In genomic region chr1:172126376-172127347, GRCm38 (mm10) we compare ENCODE assay signal across 8 mouse cellular contexts. TPM values are rescaled to one million over a fixed set of nuclear protein-coding genes. Genes with fewer than 3 reads are reported as not detected.
A peak's percentile ranks its signal among the peaks of the same experiment; 100 is the strongest.
DNase-seq lines count a peak whose midpoint lies in the region; ATAC-seq and TF ChIP-seq lines count a peak whose summit lies in the region.

TSS of gene Pex19 (plus strand) at chr1:172126755.

- H3K27me3 ChIP-seq in lung, embryonic 14.5 days (ENCODE audit: insufficient read depth, low read length), result no peaks in the 10 kb centered on the region

- H3K36me3 ChIP-seq in lung, embryonic 14.5 days (ENCODE audit: insufficient read depth), result peaks cover 46% of the 10 kb centered on the region

- H3K4me2 ChIP-seq in lung, embryonic 14.5 days, result peak within 1 kb of the TSS; percentile 75

- TF ChIP-seq CTCF in lung, embryonic 14.5 days (IDR thresholded peaks at IDR 0.05; ENCODE audit: low read depth), result no peak
- no peak for TF ChIP-seq CTCF in olfactory bulb, adult 2 months (IDR thresholded peaks at IDR 0.05; ENCODE audit: insufficient read depth, low read depth, low read length)

- H3K9me3 ChIP-seq in lung, embryonic 14.5 days (ENCODE audit: low read depth, low read length), result no peaks in the 10 kb centered on the region

- peak within 1 kb of the TSS; percentile 86 for H3K4me3 ChIP-seq in lung, embryonic 14.5 days (ENCODE audit: low read depth, low read length)
- peak within 1 kb of the TSS; percentile 57 for H3K4me3 ChIP-seq in olfactory bulb, adult 2 months (ENCODE audit: insufficient read depth, low read depth, low read length)

- peak; percentile 95 for DNase-seq in Muller cell, postnatal 12 days (ENCODE audit: inconsistent ontology term)
- peak; percentile 66 for DNase-seq in cerebellum, adult 8-10 months
- DNase-seq in forelimb bud, embryonic 11.5 days (ENCODE audit: low read depth, low spot score), result peak; percentile 88
- DNase-seq in heart, postnatal 4 days, result peak; percentile 79
- peak; percentile 49 to 57 for DNase-seq in layer of hippocampus, adult 8-10 months (ENCODE audit: low spot score in 2 of 2)
- peak; percentile 93 for DNase-seq in lung, embryonic 14.5 days
- DNase-seq in thymus, adult 18-20 months, result peak; percentile 53 to 64

- peak within 1 kb of the TSS; percentile 50; the same call in 1 of the 2 replicates for H3K27ac ChIP-seq in lung, embryonic 14.5 days (ENCODE audit: low read depth)
- H3K27ac ChIP-seq in olfactory bulb, adult 2 months (ENCODE audit: insufficient read depth, low read depth, low read length), result no peak within 1 kb of the TSS

- WGBS in lung, embryonic 14.5 days, result under 1% methylated on average over 42 of the region's 42 CpGs
- WGBS in olfactory bulb, adult 2 months, result under 1% methylated on average over 42 of the region's 42 CpGs

- peak; percentile 98 for ATAC-seq in lung, embryonic 14.5 days (ENCODE audit: insufficient read depth)

- H3K9ac ChIP-seq in lung, embryonic 14.5 days, result peak within 1 kb of the TSS; percentile 88

- peaks cover 4% of the 10 kb centered on the region; the same call in 1 of the 2 replicates for H3K4me1 ChIP-seq in lung, embryonic 14.5 days (ENCODE audit: insufficient read depth)
- H3K4me1 ChIP-seq in olfactory bulb, adult 2 months (ENCODE audit: control insufficient read depth, insufficient read depth, low read length), result peaks cover 7% of the 10 kb centered on the region

- TF ChIP-seq POLR2A in olfactory bulb, adult 2 months (IDR thresholded peaks at IDR 0.05; ENCODE audit: insufficient read depth, low read depth, low read length), result peak; percentile 54; the same call in 1 of the 2 replicates

RNA-seq across cellular contexts. Expression of gene Pex19, which starts in this region (rescaled TPM):
- total RNA-seq in heart, postnatal 4 days (2021), result 100 to 1,000 TPM; 129 to 134 TPM
- total RNA-seq in layer of hippocampus, adult 8-10 months (2022), result 10 to 100 TPM; 86.3 to 97.0 (median 91.7) TPM
- polyA plus RNA-seq in lung, embryonic 14.5 days (2014; fragmentation: Nextera tagmentation; extraction: Ambion mirVana), result 110 and 112 TPM in 2 replicates
- polyA plus RNA-seq in olfactory bulb, adult 2 months (2012; ENCODE audit: insufficient read depth, insufficient read length, low replicate concordance, missing spikeins), result 478 TPM in 1 of 2 replicates, not detected in the other
